Mouse (Mus musculus) liver, embryonic 12.5 days (tissue): ENCODE data around the gene Prpf38a. TPM values are rescaled to one million over a fixed set of nuclear protein-coding genes. Genes with fewer than 3 reads are reported as not detected.

Experiments used
- ATAC-seq: fragments of 200-750 bp; cut with Nextera tagmentation; 2 replicates; pipeline ENCODE4 v1.8.0; 2017; ENCODE audit warnings: moderate number of reproducible peaks, mild to moderate bottlenecking, moderate library complexity
- H3K27ac ChIP-seq: fragments of 300-500 bp; sonication (generic); 2 replicates; pipeline ENCODE4 v1.5.1; 2016; ENCODE audit warnings: mild to moderate bottlenecking
- H3K27me3 ChIP-seq: fragments of 300-500 bp; sonication (generic); replicated peaks from 2 replicates; pipeline ENCODE4 v1.6.1; 2016; ENCODE audit warnings: mild to moderate bottlenecking, moderate library complexity
- H3K36me3 ChIP-seq: fragments of 300-500 bp; sonication (generic); 2 replicates; pipeline ENCODE4 v1.6.1; 2016; ENCODE audit warnings: mild to moderate bottlenecking, moderate library complexity
- H3K4me1 ChIP-seq: fragments of 300-500 bp; sonication (generic); 2 replicates; pipeline ENCODE4 v1.6.1; 2016
- H3K4me2 ChIP-seq: fragments of 300-500 bp; sonication (generic); 2 replicates; pipeline ENCODE4 v1.6.1; 2016; ENCODE audit warnings: mild to moderate bottlenecking, moderate library complexity
- H3K4me3 ChIP-seq: fragments of 300-500 bp; sonication (generic); 2 replicates; pipeline ENCODE4 v1.5.1; 2016; ENCODE audit warnings: mild to moderate bottlenecking, moderate library complexity
- H3K9ac ChIP-seq: fragments of 300-500 bp; sonication (generic); 2 replicates; pipeline ENCODE4 v1.6.1; 2016; ENCODE audit warnings: mild to moderate bottlenecking, moderate library complexity
- H3K9me3 ChIP-seq: fragments of 300-500 bp; sonication (generic); replicated peaks from 2 replicates; pipeline ENCODE4 v1.6.1; 2016; ENCODE audit warnings: mild to moderate bottlenecking, moderate library complexity
- WGBS: fragments of 180-500 bp; shearing (Covaris S2); methylation state at CpG from one replicate; pipeline ENCODE4 v1.1.7; 2016; ENCODE audit not compliant: insufficient replicate concordance; 5-methylcytosine and 5-hydroxymethylcytosine counted together
- polyA plus RNA-seq: library from polyadenylated mRNA; unstranded; fragments of >200 nt; fragmentation: Nextera tagmentation; extraction: Ambion mirVana; gene quantifications from 2 replicates; pipeline ENCODE4 v1.2.1, GENCODE M21; 2016

The Prpf38a gene
- polyA plus RNA-seq, 1 experiment from 2014 or later = 65.8 TPM

DNA sequence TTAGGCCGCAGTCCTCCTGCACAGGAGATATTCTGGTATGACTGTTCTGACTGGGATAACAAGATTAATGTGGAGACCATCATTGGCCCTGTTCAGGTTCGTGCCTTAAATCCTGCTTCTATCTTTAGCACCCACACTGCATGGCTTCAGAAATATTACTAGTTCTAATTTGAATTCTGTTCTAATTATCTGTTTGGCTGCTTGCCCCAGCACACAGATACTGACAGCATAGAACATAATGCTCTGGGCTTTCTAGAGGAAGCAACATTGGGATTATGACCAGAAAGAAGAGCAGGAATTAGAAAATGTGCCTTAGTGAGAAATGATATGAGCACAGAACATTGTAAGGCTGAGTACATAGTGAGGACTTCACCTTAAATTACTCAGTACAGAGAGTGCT lies 14.2 kb upstream of the Prpf38a start:
- no peak overlapping the region for H3K9ac ChIP-seq
- H3K27ac ChIP-seq = no peak overlapping the region
- H3K27me3 ChIP-seq = no peaks in the 10 kb centered on the region
- H3K36me3 ChIP-seq = peaks cover 94% of the 10 kb centered on the region
- no peaks in the 10 kb centered on the region for H3K9me3 ChIP-seq
- no peak overlapping the region for H3K4me2 ChIP-seq
- no peak overlapping the region for H3K4me3 ChIP-seq
- WGBS = 94% methylated on average over 2 of the region's 2 CpGs
- H3K4me1 ChIP-seq = peaks cover 23% of the 10 kb centered on the region
- no peak for ATAC-seq

DNA sequence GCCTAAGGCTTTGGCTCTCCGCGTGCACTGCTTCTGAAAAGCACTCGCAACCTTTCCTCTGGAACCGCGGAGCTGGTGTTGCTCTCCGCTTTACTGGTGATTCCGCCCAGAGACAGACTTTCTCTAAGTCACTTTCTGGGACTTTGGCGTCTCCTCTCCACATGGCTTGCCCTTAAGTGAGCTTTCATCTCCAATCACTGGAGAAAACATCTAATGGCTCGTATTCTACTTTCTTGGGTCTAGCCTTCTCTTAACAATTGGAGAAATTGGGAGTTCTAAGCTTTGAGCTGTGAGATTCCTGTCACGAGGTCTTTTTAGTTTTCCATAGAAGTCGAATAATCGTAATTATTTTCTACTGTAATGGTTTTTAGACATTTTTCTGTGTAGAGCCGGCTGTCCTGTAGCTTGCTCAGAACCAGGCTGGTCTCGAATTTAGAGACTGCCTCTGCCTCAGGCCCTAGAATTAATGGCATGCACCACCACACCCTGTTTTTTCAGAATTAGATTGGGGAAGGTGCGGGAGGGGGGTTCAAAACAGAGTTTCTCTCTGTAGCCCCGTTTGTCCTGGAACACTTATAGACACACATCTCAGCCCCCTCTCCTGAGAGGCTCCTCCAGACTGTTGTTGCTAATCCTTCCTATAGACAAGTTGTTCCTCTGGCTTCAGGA lies 741 bp upstream of the Prpf38a start:
- peaks cover 42% of the 10 kb centered on the region for H3K36me3 ChIP-seq
- no peaks in the 10 kb centered on the region for H3K27me3 ChIP-seq
- peak overlapping the region; percentile 85 for H3K4me2 ChIP-seq
- H3K4me1 ChIP-seq = peaks cover 53% of the 10 kb centered on the region
- peak overlapping the region; percentile 91 for H3K27ac ChIP-seq
- H3K4me3 ChIP-seq = peak overlapping the region; percentile 87
- WGBS = under 1% methylated on average over 16 of the region's 16 CpGs
- H3K9ac ChIP-seq = peak overlapping the region; percentile 89
- H3K9me3 ChIP-seq = peaks cover 4% of the 10 kb centered on the region; the same call in 1 of the 2 replicates
- 0 out of 2 replicates have a peak, but pooled peaks have one; percentile 17 for ATAC-seq

DNA sequence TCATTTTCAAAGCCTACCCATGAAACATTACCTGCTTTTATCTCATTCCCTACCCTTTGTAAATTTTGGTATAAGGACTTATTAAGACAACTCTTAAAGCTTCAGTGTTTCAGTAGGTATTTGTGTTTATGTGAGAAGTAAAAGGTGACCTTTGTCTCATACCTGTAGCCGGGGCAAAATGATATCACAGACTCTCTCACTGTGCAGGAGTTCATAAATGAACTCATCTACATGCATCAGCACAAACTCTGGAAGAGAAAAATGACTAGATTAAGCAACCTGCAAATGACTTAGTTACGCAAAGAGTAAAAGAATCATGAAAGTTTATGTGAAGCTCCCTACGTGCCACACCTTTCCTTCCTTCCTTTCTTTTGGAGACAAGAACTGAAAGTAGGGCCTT lies 6.5 kb downstream of the Prpf38a start:
- ATAC-seq = no peak
- Histone ChIP-seq H3K4me1 (peaks cover 6% of the 10 kb centered on the region), H3K36me3 (peaks cover 81% of the 10 kb centered on the region), H3K9me3 (no peaks in the 10 kb centered on the region), H3K4me2 (no peak overlapping the region), H3K27ac (no peak overlapping the region), H3K27me3 (no peaks in the 10 kb centered on the region), H3K9ac (no peak overlapping the region), H3K4me3 (no peak overlapping the region)
- WGBS = 86% methylated on average over 3 of the region's 3 CpGs

DNA sequence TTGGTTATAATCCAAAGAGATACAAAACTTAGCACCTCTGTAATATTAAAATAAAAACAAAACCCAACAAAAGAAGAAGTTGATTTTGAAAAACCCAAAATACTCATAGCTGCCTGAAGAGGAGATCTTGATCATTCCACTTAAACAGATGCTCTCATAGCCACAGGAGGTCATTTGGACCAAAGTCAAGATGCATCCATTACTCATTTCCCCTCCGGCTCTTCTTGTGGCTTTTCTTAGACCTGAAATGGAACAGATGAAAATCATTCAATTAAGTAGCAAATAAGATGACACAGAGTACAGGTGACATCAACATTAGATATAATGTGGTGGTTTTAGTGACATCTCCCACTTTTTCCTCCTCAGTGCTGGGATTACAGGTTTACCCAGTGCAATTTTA lies 14.1 kb downstream of the Prpf38a start:
- H3K4me1 ChIP-seq = no peaks in the 10 kb centered on the region

DNA sequence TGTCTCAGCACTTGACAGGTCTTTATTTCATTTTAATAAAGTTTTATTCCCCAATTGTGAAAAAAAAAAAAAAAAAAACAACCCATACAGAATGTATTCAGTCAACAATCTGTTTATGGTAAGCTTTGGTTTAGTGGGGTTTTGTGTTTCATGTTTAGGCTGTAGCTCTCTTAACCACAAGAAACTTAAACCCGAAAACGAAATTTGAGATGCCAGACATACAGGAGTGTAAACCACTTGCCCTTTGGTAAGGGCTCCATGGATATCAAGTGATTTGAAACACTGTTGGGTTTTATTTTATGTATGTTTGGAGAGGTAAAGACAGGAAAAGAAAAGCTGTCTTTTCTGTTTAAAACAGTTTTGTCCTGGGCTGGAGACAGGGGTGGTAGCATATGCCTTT lies 39.4 kb downstream of the Prpf38a start:
- ATAC-seq = no peak
- Histone ChIP-seq H3K4me2 (no peak overlapping the region), H3K27ac (no peak overlapping the region), H3K4me1 (no peaks in the 10 kb centered on the region), H3K27me3 (no peaks in the 10 kb centered on the region), H3K9me3 (no peaks in the 10 kb centered on the region), H3K9ac (no peak overlapping the region), H3K4me3 (no peak overlapping the region), H3K36me3 (peaks cover 19% of the 10 kb centered on the region)
- 83% methylated on average over 2 of the region's 2 CpGs for WGBS

More for the DNA sequence above, 14.1 kb downstream of the Prpf38a start:
- Histone ChIP-seq H3K36me3 (peaks cover 95% of the 10 kb centered on the region), H3K9me3 (no peaks in the 10 kb centered on the region), H3K27ac (no peak overlapping the region), H3K4me2 (no peak overlapping the region), H3K27me3 (no peaks in the 10 kb centered on the region), H3K9ac (no peak overlapping the region), H3K4me3 (no peak overlapping the region)
- WGBS = 89% methylated on average over 1 of the region's 1 CpGs
- ATAC-seq = no peak

Other genes with a start within 250 kb of the Prpf38a start
- 0.32 TPM in 1 of 2 replicates, not detected in the other for gene Shisal2a, start 196.0 kb downstream of the Prpf38a start, polyA plus RNA-seq
- 12.3 and 13.6 TPM in 2 replicates for gene Gpx7, start 172.4 kb downstream of the Prpf38a start, polyA plus RNA-seq
- gene Tut4, start 119.9 kb downstream of the Prpf38a start, polyA plus RNA-seq = 25.2 and 29.0 TPM in 2 replicates
- gene Orc1, start 87 bp upstream of the Prpf38a start, polyA plus RNA-seq = 27.9 and 29.0 TPM in 2 replicates
- gene Cc2d1b, start 40.6 kb upstream of the Prpf38a start, polyA plus RNA-seq = 18.9 and 20.2 TPM in 2 replicates
- 0.13 and 0.33 TPM in 2 replicates for gene 3110021N24Rik, start 140.3 kb upstream of the Prpf38a start, polyA plus RNA-seq
- gene Zfyve9, start 201.5 kb upstream of the Prpf38a start, polyA plus RNA-seq = 0.89 and 0.91 TPM in 2 replicates